Mouse (Mus musculus) intestine, postnatal 0 days (tissue): ENCODE data around the gene Srxn1. TPM values are rescaled to one million over a fixed set of nuclear protein-coding genes. Genes with fewer than 3 reads are reported as not detected.

Experiments
- ATAC-seq: fragments of 200-750 bp; cut with Nextera tagmentation; 2 replicates; pipeline ENCODE4 v1.8.0; 2017; ENCODE audit warnings: mild to moderate bottlenecking, moderate TSS enrichment, moderate library complexity
- H3K27ac ChIP-seq: fragments of 300-500 bp; sonication (generic); 2 replicates; pipeline ENCODE4 v1.5.1; 2014; ENCODE audit warnings: mild to moderate bottlenecking, low read depth, low read length, moderate library complexity
- H3K27me3 ChIP-seq: fragments of 300-500 bp; sonication (generic); replicated peaks from 2 replicates; pipeline ENCODE4 v1.6.1; 2014; ENCODE audit warnings: low read length, mixed read lengths; ENCODE audit not compliant: control insufficient read depth, insufficient read depth
- H3K36me3 ChIP-seq: fragments of 300-500 bp; sonication (generic); 2 replicates; pipeline ENCODE4 v1.6.1; 2014; ENCODE audit warnings: mild to moderate bottlenecking, moderate library complexity; ENCODE audit not compliant: control insufficient read depth, insufficient read depth
- H3K4me1 ChIP-seq: fragments of 300-500 bp; sonication (generic); replicated peaks from 2 replicates; pipeline ENCODE4 v1.6.1; 2014; ENCODE audit warnings: antibody characterized with exemption, low read length, mixed read lengths; ENCODE audit not compliant: control insufficient read depth, insufficient read depth
- H3K4me2 ChIP-seq: fragments of 300-500 bp; sonication (generic); replicated peaks from 2 replicates; pipeline ENCODE4 v1.6.1; 2014; ENCODE audit warnings: low read depth, mild to moderate bottlenecking, moderate library complexity
- H3K4me3 ChIP-seq: fragments of 300-500 bp; sonication (generic); 2 replicates; pipeline ENCODE4 v1.5.1; 2014; ENCODE audit warnings: low read depth, low read length
- H3K9ac ChIP-seq: fragments of 300-500 bp; sonication (generic); 2 replicates; pipeline ENCODE4 v1.6.1; 2014; ENCODE audit warnings: mild to moderate bottlenecking, low read depth, low read length
- H3K9me3 ChIP-seq: fragments of 300-500 bp; sonication (generic); 2 replicates; pipeline ENCODE4 v1.6.1; 2016; ENCODE audit warnings: mixed run types; ENCODE audit not compliant: control insufficient read depth
- CTCF ChIP-seq: sonication (generic); IDR thresholded peaks from 2 replicates; pipeline ENCODE4 v1.5.1; 2016; ENCODE audit warnings: low read depth, mild to moderate bottlenecking, control low read depth, antibody characterized with exemption, moderate library complexity
- WGBS: fragments of 180-500 bp; shearing (Covaris S2); extraction: QIAGEN DNeasy Blood & Tissue Kit; methylation state at CpG from one replicate; pipeline ENCODE4 v1.1.7; 2014; 5-methylcytosine and 5-hydroxymethylcytosine counted together
- polyA plus RNA-seq: library from polyadenylated mRNA; unstranded; fragments of >200 nt; fragmentation: Nextera tagmentation; extraction: Ambion mirVana; gene quantifications from 2 replicates; pipeline ENCODE4 v1.2.1, GENCODE M21; 2015

Srxn1 gene
- polyA plus RNA-seq, 1 experiment from 2014 or later: 104 TPM

DNA sequence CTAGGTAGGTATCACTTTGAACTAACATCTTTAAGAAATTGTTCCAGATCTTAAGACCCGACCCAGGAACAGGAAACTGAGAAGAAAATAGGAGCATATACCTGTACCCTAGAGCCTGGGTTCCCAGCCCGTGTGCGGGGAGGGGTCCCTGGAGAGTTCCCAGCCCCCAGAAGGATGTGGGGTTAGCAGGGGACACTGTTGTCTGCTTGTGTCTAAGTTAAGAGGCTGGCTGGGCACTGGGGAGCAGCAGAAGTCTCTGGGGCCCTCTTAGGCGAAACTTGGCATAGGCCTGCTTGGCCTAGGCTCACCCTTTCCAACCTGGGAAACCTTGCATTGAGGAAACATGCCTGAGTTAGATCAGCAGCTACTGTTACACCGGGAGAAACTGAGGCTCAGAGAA, 39.2 kb downstream of the Srxn1 start:
- peak overlapping the region; percentile 84 for H3K4me2 ChIP-seq
- TF ChIP-seq CTCF: no peak
- H3K4me3 ChIP-seq: peak overlapping the region; percentile 46; the same call in 1 of the 2 replicates
- H3K27ac ChIP-seq: no peak overlapping the region
- no peak overlapping the region for H3K9ac ChIP-seq
- 65% methylated on average over 5 of the region's 5 CpGs for WGBS
- no peaks in the 10 kb centered on the region for H3K9me3 ChIP-seq
- no peaks in the 10 kb centered on the region for H3K36me3 ChIP-seq
- ATAC-seq: no peak
- no peaks in the 10 kb centered on the region for H3K4me1 ChIP-seq
- peaks cover 45% of the 10 kb centered on the region for H3K27me3 ChIP-seq

DNA sequence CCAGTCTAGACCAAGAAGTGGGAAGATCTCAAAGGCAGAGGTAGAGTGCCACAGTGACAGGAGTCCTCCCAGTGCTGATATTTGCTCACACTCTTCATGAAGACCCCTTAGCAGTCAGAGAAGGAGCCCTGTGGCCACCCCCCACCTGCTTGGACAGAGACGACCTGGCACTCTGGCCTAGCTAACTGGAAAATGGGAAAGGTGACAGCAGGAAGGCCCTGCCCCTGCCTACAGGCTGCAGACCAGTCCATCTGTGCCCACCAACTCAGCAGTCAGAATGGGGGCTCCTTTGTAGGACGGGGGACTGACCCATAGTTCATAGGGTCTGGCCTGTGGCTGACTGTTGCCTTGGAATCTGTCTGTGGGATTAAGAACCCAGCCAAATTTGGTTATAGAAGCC, 40.4 kb downstream of the Srxn1 start:
- H3K36me3 ChIP-seq: no peaks in the 10 kb centered on the region
- H3K4me3 ChIP-seq: no peak overlapping the region
- WGBS: 61% methylated on average over 2 of the region's 2 CpGs
- H3K9me3 ChIP-seq: no peaks in the 10 kb centered on the region
- no peak for ATAC-seq
- H3K4me1 ChIP-seq: no peaks in the 10 kb centered on the region
- no peak overlapping the region for H3K27ac ChIP-seq
- peaks cover 40% of the 10 kb centered on the region for H3K27me3 ChIP-seq
- no peak overlapping the region for H3K4me2 ChIP-seq
- H3K9ac ChIP-seq: no peak overlapping the region
- no peak for TF ChIP-seq CTCF

DNA sequence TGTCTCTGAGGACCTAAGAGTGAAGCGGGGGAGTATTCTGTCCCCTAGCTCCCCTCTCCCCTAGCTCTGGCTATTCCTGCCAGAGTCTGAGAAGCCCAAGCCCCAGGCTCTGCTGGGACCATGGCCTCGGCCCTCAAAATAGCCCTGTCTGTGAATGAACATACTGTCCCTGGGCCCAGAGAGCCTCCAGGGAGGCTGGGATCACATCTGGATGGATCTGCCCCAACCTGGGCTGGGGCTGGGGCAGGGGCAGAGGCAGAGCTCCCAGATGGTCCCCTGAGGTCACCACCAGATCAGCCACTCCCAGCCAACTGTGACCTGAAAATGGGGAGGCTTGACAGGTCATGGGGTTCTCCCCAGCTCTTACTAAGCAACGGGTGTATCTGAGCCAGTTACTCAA, 41.8 kb downstream of the Srxn1 start:
- no peak for ATAC-seq
- no peaks in the 10 kb centered on the region for H3K9me3 ChIP-seq
- no peak overlapping the region for H3K27ac ChIP-seq
- H3K4me1 ChIP-seq: no peaks in the 10 kb centered on the region
- WGBS: 64% methylated on average over 3 of the region's 3 CpGs
- no peaks in the 10 kb centered on the region for H3K36me3 ChIP-seq
- no peak overlapping the region for H3K4me3 ChIP-seq
- peaks cover 27% of the 10 kb centered on the region for H3K27me3 ChIP-seq
- TF ChIP-seq CTCF: no peak
- no peak overlapping the region for H3K4me2 ChIP-seq
- no peak overlapping the region for H3K9ac ChIP-seq

DNA sequence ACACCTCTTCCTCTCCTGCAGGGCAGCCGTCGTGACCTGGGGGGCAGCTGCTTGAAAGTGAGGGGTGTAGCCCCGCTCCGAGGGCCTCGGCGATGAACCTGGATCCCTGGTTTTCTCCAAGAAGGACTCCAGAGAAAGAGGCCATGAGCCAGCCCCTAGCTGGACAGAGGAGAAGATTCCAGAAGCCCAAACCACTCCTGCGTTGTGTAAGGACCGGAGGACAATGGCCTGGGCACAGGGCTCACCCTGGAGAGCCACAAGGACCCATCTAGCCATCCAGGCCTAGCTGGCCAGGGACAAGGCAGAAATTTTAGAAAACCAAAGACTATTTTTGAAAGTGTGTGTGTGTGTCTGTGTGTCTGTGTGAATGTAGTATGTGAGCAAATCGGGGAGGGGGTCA, 43.4 kb downstream of the Srxn1 start:
- Histone ChIP-seq H3K27me3 (peaks cover 13% of the 10 kb centered on the region), H3K4me2 (no peak overlapping the region), H3K27ac (no peak overlapping the region), H3K9me3 (no peaks in the 10 kb centered on the region), H3K4me1 (no peaks in the 10 kb centered on the region), H3K4me3 (no peak overlapping the region), H3K36me3 (no peaks in the 10 kb centered on the region), H3K9ac (no peak overlapping the region)
- no peak for TF ChIP-seq CTCF
- WGBS: 84% methylated on average over 9 of the region's 9 CpGs
- no peak for ATAC-seq

DNA sequence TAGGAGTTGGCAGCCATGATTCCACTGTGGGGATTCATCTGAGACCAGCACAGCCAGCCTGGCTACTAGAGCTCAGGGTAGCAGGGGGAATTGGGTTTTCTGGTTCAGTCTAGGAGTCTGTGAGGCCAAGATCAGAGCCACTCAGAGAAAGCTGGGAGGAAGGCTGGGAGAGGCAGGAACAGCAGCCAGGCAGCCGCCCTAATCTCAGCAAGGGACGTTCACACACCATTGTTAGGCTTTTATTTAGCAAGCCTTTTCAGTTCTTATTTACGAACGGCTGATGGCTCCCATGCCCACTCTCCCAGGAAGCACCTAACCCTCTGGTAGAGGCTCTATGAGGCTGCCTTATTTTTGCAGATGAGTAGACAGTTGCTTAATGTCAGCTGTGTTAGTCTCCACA, 44.6 kb downstream of the Srxn1 start:
- Histone ChIP-seq H3K27me3 (peaks cover 2% of the 10 kb centered on the region; the same call in 1 of the 2 replicates), H3K36me3 (no peaks in the 10 kb centered on the region), H3K4me2 (no peak overlapping the region), H3K4me3 (no peak overlapping the region), H3K9me3 (no peaks in the 10 kb centered on the region), H3K4me1 (no peaks in the 10 kb centered on the region), H3K9ac (no peak overlapping the region), H3K27ac (no peak overlapping the region)
- no peak for TF ChIP-seq CTCF
- WGBS: 26% methylated on average over 4 of the region's 4 CpGs
- ATAC-seq: no peak

DNA sequence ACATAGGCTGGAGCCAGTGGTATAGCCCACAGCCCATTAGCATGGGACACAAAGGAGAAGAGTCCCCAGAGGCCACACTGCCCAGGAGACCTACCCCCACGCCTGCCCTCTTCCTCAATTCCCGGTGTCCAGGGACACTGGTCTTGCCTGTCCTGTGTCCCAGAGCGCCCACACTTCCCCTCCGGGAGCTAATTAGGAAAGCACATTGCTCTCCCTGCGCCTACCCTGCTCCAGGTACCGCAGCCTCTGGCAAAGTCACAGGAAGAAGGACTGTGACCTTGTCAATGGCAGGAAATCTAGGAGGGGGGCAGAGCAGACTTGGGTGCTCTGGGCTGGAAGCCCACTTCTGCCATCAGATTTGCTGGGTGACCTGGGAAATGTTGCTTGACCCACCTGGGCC, 45.1 kb downstream of the Srxn1 start:
- TF ChIP-seq CTCF: no peak
- Histone ChIP-seq H3K36me3 (no peaks in the 10 kb centered on the region), H3K27me3 (no peaks in the 10 kb centered on the region), H3K27ac (no peak overlapping the region), H3K9me3 (no peaks in the 10 kb centered on the region), H3K9ac (no peak overlapping the region), H3K4me2 (no peak overlapping the region), H3K4me1 (no peaks in the 10 kb centered on the region), H3K4me3 (no peak overlapping the region)
- WGBS: 67% methylated on average over 6 of the region's 6 CpGs
- ATAC-seq: no peak

DNA sequence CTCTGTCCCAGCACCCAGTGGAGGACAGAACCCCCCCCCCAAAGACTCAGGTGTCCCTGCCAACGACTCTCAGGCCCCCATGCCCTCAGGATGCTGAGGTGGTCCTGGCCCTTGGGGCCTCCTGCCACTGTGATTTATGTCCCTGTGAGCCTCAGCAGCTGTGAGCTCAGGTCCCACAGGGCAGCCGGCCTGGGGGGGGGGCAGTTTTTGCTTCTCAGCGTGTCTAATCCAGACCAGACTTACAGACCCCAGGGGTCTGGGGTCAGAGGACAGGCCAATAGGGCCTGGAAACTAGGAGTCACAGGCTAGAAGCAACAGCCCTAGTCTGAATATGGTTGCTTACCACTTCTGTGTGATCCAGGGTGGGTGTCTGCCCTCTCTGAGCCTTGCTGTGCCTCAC, 48.0 kb downstream of the Srxn1 start:
- Histone ChIP-seq H3K4me1 (no peaks in the 10 kb centered on the region), H3K36me3 (no peaks in the 10 kb centered on the region), H3K27ac (no peak overlapping the region), H3K9ac (no peak overlapping the region), H3K9me3 (no peaks in the 10 kb centered on the region), H3K4me2 (no peak overlapping the region), H3K27me3 (no peaks in the 10 kb centered on the region), H3K4me3 (no peak overlapping the region)
- 43% methylated on average over 3 of the region's 3 CpGs for WGBS
- TF ChIP-seq CTCF: no peak
- ATAC-seq: no peak
